Comparison of ENCODE assay signal across 21 mouse cellular contexts in the genomic region with DNA sequence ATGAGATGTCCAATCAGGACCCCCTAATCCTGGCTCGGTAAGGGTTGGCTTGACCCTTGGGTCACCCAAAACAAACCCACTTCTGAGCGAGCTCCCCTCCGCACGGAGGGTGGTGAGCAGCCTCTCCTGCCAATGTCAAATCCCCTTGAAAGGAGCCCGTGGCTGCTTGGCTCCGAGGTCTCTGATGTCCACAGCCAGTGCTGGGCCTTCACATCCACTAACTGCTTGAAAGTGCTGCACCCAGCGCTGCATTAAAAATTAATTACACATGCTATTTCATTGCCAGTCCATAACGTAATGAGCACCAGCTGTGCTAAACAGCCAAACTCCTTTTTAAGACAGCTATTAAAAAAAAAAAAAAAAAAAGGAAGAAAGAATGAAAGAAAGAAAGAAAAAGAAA. TPM values are rescaled to one million over a fixed set of nuclear protein-coding genes. Genes with fewer than 3 reads are reported as not detected.
A peak's percentile ranks its signal among the peaks of the same experiment; 100 is the strongest.
DNase-seq lines count a peak whose midpoint lies in the region; ATAC-seq lines count a peak whose summit lies in the region.
"Had no signal": no experiment of that assay in that cellular context is flagged by ENCODE, and none has a peak within 500 bp of the region (broad histone marks: within the 10 kb centered on the region; RNA-seq: fewer than 3 reads in every experiment).

No protein-coding gene starts in this region.

- no peak overlapping the region for H3K4me3 ChIP-seq in hindbrain, embryonic 12.5 days
- no peak overlapping the region for H3K4me3 ChIP-seq in hindbrain, embryonic 10.5 days
- H3K4me3 ChIP-seq in limb, embryonic 12.5 days (replicated peaks): no peak overlapping the region
- H3K4me3 ChIP-seq: neural tube, embryonic 12.5 days had no signal

- 59% methylated on average over 8 of the region's 8 CpGs for WGBS in hindbrain, embryonic 12.5 days
- WGBS in hindbrain, embryonic 10.5 days: 63% methylated on average over 8 of the region's 8 CpGs
- whole genome bisulfite sequencing in limb, embryonic 12.5 days: 16% methylated on average over 8 of the region's 8 CpGs

- no peak overlapping the region for H3K4me2 ChIP-seq in hindbrain, embryonic 12.5 days (replicated peaks)
- peak overlapping the region; percentile 45 for H3K4me2 ChIP-seq in limb, embryonic 12.5 days
- H3K4me2 ChIP-seq: neural tube, embryonic 12.5 days had no signal

- H3K9me3 ChIP-seq in hindbrain, embryonic 12.5 days (replicated peaks): no peaks in the 10 kb centered on the region
- no peaks in the 10 kb centered on the region for H3K9me3 ChIP-seq in hindbrain, embryonic 10.5 days
- no peaks in the 10 kb centered on the region for H3K9me3 ChIP-seq in limb, embryonic 12.5 days
- H3K9me3 ChIP-seq: neural tube, embryonic 12.5 days had no signal

- no peak for DNase-seq in hindbrain, embryonic 10.5 days (ENCODE audit: low spot score)
- peak; percentile 49 for DNase-seq in retina, embryonic 14.5 days (ENCODE audit: low spot score)
- no peak for DNase-seq in retina, postnatal 1 day
- DNase-seq in cerebellum, postnatal 4 days (ENCODE audit: low spot score in 2 of 2): no peak
- DNase-seq in spleen, postnatal 14 days (ENCODE audit: low spot score in 2 of 2): no peak
- DNase-seq: adrenal gland, postnatal 14 days; B cell, adult 2 months; cerebellum, adult 18-20 months; cerebellum, postnatal 36 days; gastrocnemius, postnatal 10 days; heart, adult 18-20 months; kidney, adult 11 months; lung, adult 18-20 months; lung, postnatal 4 days; right cerebral cortex, postnatal 4 days; thymus, postnatal 4 days had no signal

- peak overlapping the region; percentile 69; the same call in 1 of the 2 replicates for H3K27ac ChIP-seq in hindbrain, embryonic 12.5 days
- no peak overlapping the region for H3K27ac ChIP-seq in hindbrain, embryonic 10.5 days
- H3K27ac ChIP-seq in limb, embryonic 12.5 days: peak overlapping the region; percentile 75
- H3K27ac ChIP-seq: hindbrain, postnatal 0 days; kidney, postnatal 0 days had no signal

- H3K36me3 ChIP-seq in hindbrain, embryonic 12.5 days: no peaks in the 10 kb centered on the region
- H3K36me3 ChIP-seq in hindbrain, embryonic 10.5 days: no peaks in the 10 kb centered on the region
- no peaks in the 10 kb centered on the region for H3K36me3 ChIP-seq in limb, embryonic 12.5 days
- H3K36me3 ChIP-seq: neural tube, embryonic 12.5 days had no signal

- no peaks in the 10 kb centered on the region for H3K27me3 ChIP-seq in hindbrain, embryonic 12.5 days
- H3K27me3 ChIP-seq in hindbrain, embryonic 10.5 days (ENCODE audit: insufficient read depth, poor library complexity, severe bottlenecking): no peaks in the 10 kb centered on the region
- no peaks in the 10 kb centered on the region for H3K27me3 ChIP-seq in limb, embryonic 12.5 days
- H3K27me3 ChIP-seq: neural tube, embryonic 12.5 days had no signal

- peaks cover 58% of the 10 kb centered on the region for H3K4me1 ChIP-seq in hindbrain, embryonic 12.5 days
- peaks cover 40% of the 10 kb centered on the region for H3K4me1 ChIP-seq in hindbrain, embryonic 10.5 days (replicated peaks)
- peaks cover 70% of the 10 kb centered on the region for H3K4me1 ChIP-seq in limb, embryonic 12.5 days (replicated peaks)

- H3K9ac ChIP-seq in hindbrain, embryonic 12.5 days: no peak overlapping the region
- H3K9ac ChIP-seq in limb, embryonic 12.5 days (replicated peaks): no peak overlapping the region; the same call in 1 of the 2 replicates
- H3K9ac ChIP-seq: neural tube, embryonic 12.5 days had no signal

- ATAC-seq in hindbrain, embryonic 12.5 days (ENCODE audit: low FRiP score): no peak
- 0 out of 2 replicates have a peak, but pooled peaks have one; percentile 39 for ATAC-seq in limb, embryonic 12.5 days (ENCODE audit: insufficient number of reproducible peaks, insufficient read depth, low FRiP score, low TSS enrichment, low read depth)

RNA-seq across cellular contexts. Expression of a gene that starts 43.5 kb away (rescaled TPM):
- 25.9 and 37.1 TPM in 2 replicates for polyA plus RNA-seq in hindbrain, embryonic 12.5 days (2016; fragmentation: Nextera tagmentation; extraction: Ambion mirVana)
- polyA plus RNA-seq in hindbrain, embryonic 10.5 days (2016; fragmentation: Nextera tagmentation; extraction: Ambion mirVana): 3.0 and 3.3 TPM in 2 replicates
- polyA plus RNA-seq in limb, embryonic 12.5 days (2016; fragmentation: Nextera tagmentation; extraction: Ambion mirVana): 19.6 and 19.9 TPM in 2 replicates
